Mouse (Mus musculus) stomach, embryonic 16.5 days (tissue): ENCODE measurements around the gene Speer4a. TPM values are rescaled to one million over a fixed set of nuclear protein-coding genes. Genes with fewer than 3 reads are reported as not detected.

Experiments used
- polyA plus RNA-seq: library from polyadenylated mRNA; unstranded; fragments of >200 nt; fragmentation: Nextera tagmentation; extraction: Ambion mirVana; gene quantifications from 2 replicates; pipeline ENCODE4 v1.2.1, GENCODE M21; 2015

Gene Speer4a
- polyA plus RNA-seq, 1 experiment from 2014 or later, result 0.09 TPM

Other genes with a start within 250 kb of the Speer4a start
- not detected in 2 replicates for gene Gm21663, start 97.2 kb downstream of the Speer4a start, polyA plus RNA-seq
- 0.10 TPM in 1 of 2 replicates, not detected in the other for gene Gm21671, start 85.1 kb downstream of the Speer4a start, polyA plus RNA-seq
- gene Gm21680, start 66.9 kb downstream of the Speer4a start, polyA plus RNA-seq, result 0.08 and 0.11 TPM in 2 replicates
- 0.09 and 0.16 TPM in 2 replicates for gene Gm21698, start 50.9 kb downstream of the Speer4a start, polyA plus RNA-seq
- gene Gm1979, start 34.8 kb downstream of the Speer4a start, polyA plus RNA-seq, result 0.21 TPM in 1 of 2 replicates, not detected in the other
- not detected in 2 replicates for gene Gm5862, start 16.6 kb downstream of the Speer4a start, polyA plus RNA-seq
- gene Gm7347, start 19.0 kb upstream of the Speer4a start, polyA plus RNA-seq, result not detected in 2 replicates
- gene Gm10471, start 49.7 kb upstream of the Speer4a start, polyA plus RNA-seq, result not detected in 2 replicates
- 0.05 TPM in 1 of 2 replicates, not detected in the other for gene 5031410I06Rik, start 65.8 kb upstream of the Speer4a start, polyA plus RNA-seq
- gene Gm10220, start 81.9 kb upstream of the Speer4a start, polyA plus RNA-seq, result 0.07 TPM in 1 of 2 replicates, not detected in the other
- gene Gm7361, start 218.1 kb upstream of the Speer4a start, polyA plus RNA-seq, result not detected in 2 replicates